Mouse (Mus musculus) spleen, adult 10 weeks (tissue): ENCODE data around the gene Fcf1. TPM values are rescaled to one million over a fixed set of nuclear protein-coding genes. Genes with fewer than 3 reads are reported as not detected.

Source experiments
- polyA plus RNA-seq: library from polyadenylated mRNA; stranded (reverse); fragments of 350-450 nt; fragmentation: Illumina TruSeq; extraction: RNeasy Lipid Tissue Mini Kit (QIAGEN cat#74804); gene quantifications from one replicate; pipeline ENCODE4 v1.2.3, GENCODE M21; 2015; ENCODE audit warnings: low replicate concordance; ENCODE audit not compliant: insufficient read depth

Fcf1 gene
- 152 TPM for polyA plus RNA-seq

DNA sequence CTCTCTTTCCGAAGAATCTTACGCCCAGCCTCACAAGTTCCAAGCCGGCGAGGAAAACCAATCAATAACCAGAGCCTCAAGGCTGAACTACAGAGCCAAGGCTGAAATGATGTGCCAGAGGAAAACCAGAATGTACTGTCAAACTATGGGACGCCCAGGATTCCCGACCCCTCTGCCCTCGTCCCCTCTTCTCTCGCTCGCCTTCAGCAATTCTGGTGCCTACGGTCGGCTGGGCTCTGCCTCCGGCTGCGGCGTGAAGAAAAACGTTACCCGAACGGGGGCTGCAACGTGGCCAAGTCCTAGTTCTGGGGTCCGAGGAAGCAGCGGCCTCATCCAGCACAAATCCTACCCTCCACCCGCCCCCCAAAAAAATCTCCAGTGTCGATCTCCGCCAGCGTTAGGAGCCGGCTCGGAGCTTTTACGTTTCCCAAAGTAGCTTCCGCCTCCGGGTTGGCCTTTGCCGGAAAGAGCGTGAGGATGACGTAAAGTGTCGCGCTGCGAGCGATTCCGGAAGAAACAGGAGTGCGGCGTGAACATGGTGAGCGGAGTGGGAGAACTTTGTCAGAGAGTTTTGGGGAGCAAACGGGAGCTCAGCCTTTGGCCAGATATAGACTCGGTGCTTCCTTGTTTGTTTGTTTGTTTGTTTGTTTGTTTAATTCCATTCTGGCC is at the start of gene Fcf1, which contains the start of gene Arel1:
TSS of gene Fcf1 (plus strand) at position 470 of the 669 bp plus-strand sequence.
TSS of gene Arel1 (minus strand) at position 473 of the 669 bp plus-strand sequence.

DNA sequence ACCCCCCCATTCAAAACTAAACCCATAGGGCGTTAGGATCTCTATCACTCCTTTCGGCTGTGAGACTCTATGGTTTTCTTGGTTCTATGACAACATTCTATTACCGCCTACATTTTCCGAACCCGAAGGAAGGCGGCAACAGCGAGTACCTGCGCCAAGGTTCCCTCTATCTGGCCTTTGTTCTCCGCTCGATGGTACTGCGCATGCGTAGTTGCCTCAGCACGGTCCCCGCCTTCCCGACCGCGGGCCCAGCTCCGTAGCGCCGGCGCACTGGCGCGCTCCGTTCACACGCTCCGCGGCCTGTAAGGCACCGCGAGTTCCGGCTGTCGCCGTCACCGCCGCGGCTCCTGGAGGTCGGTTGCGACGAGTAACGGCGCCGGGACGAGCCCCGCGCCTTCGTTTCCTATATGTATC is 25.4 kb downstream of the Fcf1 start, which contains the start of gene Ylpm1:
TSS of gene Ylpm1 (plus strand) at position 239 of the 414 bp plus-strand sequence.

Other genes starting within 250 kb of the Fcf1 start
- 151 TPM for gene Npc2, start 197.7 kb upstream of the Fcf1 start, polyA plus RNA-seq
- 81.7 TPM for gene Isca2, start 197.6 kb upstream of the Fcf1 start, polyA plus RNA-seq
- gene Ltbp2, start 94.4 kb upstream of the Fcf1 start, polyA plus RNA-seq: 6.2 TPM
- 43.3 TPM for gene Arel1, start within 50 bp of the Fcf1 start, polyA plus RNA-seq
- gene Ylpm1, start 25.4 kb downstream of the Fcf1 start, polyA plus RNA-seq: 76.5 TPM
- gene Prox2, start 139.9 kb downstream of the Fcf1 start, polyA plus RNA-seq: 3.4 TPM
- 173 TPM for gene Dlst, start 139.9 kb downstream of the Fcf1 start, polyA plus RNA-seq
- gene Rps6kl1, start 180.4 kb downstream of the Fcf1 start, polyA plus RNA-seq: 0.26 TPM
- gene Pgf, start 206.9 kb downstream of the Fcf1 start, polyA plus RNA-seq: 0.91 TPM
- 21.5 TPM for gene Eif2b2, start 248.6 kb downstream of the Fcf1 start, polyA plus RNA-seq